Mouse (Mus musculus) thymus, postnatal 0 days (tissue): ENCODE results near the gene Senp7. TPM values are rescaled to one million over a fixed set of nuclear protein-coding genes. Genes with fewer than 3 reads are reported as not detected.
"Not testable (repeated sequence)": the region's sequence is repeated elsewhere in the genome, so short reads cannot be mapped to it uniquely, and the experiment has no call there.

Source experiments
- DNase-seq: peaks from one replicate; pipeline ENCODE4 v3.0.0-alpha.2; 2015; ENCODE audit warnings: low spot score
- microRNA-seq: library from miRNA; unstranded; fragments of <30 nt; microRNA quantifications from one replicate; pipeline ENCODE4, GENCODE M21; 2016; ENCODE audit warnings: borderline number of aligned reads
- polyA plus RNA-seq: library from polyadenylated mRNA; unstranded; fragments of >200 nt; fragmentation: Nextera tagmentation; extraction: Ambion mirVana; gene quantifications from 2 replicates; pipeline ENCODE4 v1.2.1, GENCODE M21; 2015

The Senp7 gene
- polyA plus RNA-seq, 1 experiment from 2014 or later, result 50.0 TPM

GRCm38 (mm10) chr16:56124045-56124444 is 75.9 kb downstream of the Senp7 start:
- no peak for DNase-seq

DNA sequence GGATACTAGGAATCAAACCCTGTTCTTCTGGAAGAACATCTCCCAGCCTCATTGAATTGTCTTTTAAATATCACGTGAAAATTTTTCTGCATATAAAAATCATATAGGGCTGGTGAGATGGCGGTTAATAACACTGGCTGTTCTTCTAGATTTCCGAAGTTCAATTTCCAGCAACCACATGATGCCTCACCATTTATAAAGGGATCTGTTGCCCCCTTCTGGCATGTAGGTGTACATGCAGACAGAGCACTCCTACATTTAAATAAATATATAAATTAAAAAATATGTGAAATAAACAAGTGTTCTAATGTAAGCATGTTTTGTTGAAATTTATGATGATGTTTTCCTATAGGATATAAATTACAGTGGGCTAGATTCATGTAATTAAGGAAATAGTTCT is 83.5 kb downstream of the Senp7 start:
- peak; percentile 45 for DNase-seq

DNA sequence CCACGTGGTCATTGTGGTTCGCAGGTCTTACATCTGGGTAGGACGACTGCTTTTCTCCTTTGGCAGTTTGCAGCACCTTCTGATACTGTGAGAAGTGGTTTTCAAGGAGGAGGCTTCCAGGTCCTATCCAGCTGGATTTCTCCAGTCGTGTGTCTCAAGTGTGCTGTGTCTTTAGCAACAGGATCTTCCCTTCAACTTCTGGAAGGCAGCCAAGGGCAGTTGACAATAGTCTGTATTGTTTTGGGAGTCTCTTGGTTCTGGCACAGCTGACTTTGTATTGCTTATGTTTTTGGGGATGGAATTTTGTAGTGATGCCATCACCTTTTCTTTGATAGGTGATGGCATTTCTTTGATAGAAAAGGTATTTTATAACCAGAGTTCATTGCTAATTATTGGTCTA is 86.0 kb downstream of the Senp7 start:
- no peak for DNase-seq

DNA sequence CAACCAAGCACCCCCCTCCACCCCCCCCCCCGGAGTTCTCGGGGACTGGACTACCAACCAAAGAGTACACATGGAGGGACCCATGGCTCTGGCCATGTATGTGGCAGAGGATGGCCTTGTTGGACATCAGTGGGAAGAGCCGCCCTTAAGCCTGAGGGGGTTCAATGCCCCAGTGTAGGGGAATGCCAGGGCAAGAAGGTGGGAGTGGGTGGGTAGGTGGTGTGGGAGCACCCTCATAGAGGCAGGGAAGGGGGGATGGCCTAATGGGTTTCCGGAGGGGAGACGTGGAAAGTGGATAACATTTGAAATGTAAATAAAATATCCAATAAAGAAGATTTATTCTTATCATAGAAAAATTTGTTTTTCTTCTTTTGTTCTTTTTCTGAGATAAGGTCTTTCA is 89.5 kb downstream of the Senp7 start:
- DNase-seq, result not testable (repeated sequence)

DNA sequence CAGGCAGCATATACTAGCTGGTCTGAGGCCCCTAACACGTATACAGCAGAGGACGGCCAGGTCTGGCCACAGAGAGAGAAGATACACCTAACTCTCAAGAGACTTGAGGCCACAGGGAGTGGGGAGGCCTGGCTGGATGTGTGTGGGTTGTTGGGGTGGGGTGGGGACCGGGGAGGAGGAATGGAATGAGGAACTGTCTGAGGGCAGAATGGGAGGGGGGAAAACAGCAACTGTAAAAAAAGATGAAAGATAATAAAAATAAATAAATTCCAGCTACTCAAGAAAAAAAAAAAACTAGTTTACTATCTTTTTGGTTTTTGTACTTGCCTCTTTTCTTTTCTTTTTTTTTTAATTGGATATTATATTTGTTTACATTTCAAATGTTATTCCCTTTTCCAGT is 91.8 kb downstream of the Senp7 start:
- DNase-seq, result no peak

DNA sequence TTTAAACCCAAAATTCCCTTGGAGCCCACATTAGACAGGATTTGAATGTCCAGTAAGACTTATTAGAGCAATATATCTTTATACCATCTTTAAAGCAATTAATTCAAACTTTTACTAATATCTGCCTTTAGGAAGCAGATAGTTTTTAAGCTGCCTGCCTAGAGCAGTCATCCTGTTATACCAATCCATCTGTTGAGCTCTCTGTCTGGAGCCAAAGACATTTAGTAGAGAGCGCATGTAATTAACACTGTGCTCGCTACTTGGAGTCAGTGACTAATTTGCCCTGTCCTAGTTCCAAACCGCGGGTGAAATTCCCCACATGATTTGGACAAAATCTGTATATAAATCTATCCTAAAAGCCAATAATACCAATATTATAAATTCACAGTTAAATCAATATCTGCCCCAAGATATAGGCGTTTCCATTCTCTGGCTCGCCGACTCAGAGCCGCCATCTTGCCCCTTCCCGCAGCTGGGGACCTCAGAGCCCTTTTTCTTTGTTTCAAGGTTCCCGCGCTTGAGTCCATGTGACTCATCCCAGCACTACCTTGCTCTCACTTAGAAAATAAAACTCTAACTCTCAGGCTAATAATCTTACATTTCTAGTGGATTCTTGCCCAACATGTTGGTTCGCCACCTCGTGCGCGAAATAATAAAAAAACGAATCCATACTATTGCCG is 96.9 kb downstream of the Senp7 start:
- no peak for DNase-seq

DNA sequence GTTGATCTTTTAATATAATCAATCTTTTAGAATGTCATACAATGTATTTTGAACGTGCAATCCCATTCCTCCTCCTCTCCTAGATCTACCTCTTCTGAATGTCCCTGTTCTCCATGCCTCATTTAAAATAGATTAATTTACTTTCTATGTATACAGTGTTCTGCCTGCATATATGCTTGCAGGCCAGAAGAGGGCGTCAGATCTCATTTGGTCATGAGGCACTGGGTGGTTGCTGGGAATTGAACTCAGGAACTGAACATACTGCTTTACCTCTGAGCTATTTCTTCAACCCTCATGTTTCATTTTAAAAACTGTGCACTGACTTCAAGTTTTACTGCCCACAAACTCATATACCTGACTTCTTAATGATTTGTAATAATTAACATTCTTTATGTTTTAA is 99.5 kb downstream of the Senp7 start:
- DNase-seq, result no peak

GRCm38 (mm10) chr16:56163466-56163865 is 115.3 kb downstream of the Senp7 start:
- DNase-seq, result no peak

DNA sequence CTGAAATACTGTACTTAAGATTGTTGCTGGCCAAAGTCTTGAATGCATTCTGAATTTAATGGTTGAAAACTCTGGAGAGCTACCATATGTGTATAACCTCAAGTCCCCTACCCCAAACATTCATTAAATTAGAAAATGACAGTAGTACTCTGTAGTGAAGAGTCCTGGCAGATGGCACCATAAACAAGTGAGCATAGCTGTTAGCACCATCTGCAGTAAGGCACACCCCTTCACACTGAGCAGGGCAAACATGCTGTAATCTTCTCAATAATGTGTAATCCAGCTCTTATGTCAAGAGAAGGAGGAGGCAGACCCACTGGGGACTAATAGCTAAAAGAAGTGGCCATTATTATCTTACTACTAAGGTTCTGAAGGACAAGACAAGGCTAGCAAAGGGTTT is 122.1 kb downstream of the Senp7 start:
- no peak for DNase-seq

DNA sequence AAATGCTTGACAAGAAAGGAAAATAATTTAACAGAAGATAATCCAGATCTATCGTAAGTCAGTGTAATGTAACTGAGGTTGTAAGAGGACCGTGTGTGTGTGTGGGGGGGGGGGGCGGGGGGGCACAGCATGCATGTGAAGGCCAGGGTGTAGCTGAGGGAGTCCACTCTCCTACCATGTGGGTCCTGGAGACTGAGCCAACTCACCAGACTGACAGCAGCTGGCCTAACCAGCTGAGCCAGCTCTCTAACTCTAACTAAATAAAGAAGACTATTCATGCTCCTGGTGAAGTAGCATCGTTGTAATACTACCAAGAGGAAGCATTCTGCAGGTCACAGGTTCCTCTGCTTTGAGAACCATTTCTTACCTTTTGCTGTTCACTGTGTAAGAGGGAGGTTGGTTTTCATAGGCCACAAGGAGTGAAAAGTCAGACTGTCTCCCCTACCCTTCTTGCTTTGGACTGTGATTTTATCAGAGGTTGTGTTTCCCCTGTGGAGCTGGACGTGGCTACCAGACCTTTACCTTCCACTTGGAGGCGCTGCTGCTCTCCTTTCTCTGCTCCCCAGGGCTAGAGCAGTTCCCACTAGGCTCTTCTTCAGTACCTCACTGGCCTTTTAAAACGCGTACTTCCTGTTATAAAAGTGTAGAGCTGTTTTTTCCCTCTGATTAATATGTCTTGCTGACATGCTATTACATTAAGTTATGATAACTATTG is 127.9 kb downstream of the Senp7 start:
- DNase-seq, result no peak

GRCm38 (mm10) chr16:56186863-56187262 is 138.7 kb downstream of the Senp7 start:
- DNase-seq, result no peak

- no peak for DNase-seq
Measured at GRCm38 (mm10) chr16:56188198-56188597, 140.1 kb downstream of the Senp7 start.

DNA sequence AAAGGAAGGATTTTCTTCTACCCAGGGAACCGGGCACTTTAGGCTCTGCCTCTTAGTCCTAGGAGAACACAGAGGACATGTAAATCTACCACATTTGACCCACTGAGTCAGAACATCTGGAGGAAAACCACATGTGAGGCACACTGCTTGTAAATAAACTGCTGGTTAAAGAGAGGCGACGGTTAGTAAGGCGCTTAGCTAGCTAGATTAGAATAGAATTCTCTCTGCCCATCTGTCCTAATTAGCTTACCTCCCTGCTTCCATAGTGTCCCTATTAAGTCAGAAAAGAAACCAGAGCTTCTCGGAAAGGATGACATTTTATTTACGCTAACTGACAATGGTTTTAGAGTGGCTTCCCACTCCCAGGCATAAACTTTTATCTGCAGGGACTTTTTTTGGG is 155.9 kb downstream of the Senp7 start, which contains the start of gene Impg2:
TSS of gene Impg2 (plus strand) at position 263 of the 400 bp plus-strand sequence.
- no peak for DNase-seq

DNA sequence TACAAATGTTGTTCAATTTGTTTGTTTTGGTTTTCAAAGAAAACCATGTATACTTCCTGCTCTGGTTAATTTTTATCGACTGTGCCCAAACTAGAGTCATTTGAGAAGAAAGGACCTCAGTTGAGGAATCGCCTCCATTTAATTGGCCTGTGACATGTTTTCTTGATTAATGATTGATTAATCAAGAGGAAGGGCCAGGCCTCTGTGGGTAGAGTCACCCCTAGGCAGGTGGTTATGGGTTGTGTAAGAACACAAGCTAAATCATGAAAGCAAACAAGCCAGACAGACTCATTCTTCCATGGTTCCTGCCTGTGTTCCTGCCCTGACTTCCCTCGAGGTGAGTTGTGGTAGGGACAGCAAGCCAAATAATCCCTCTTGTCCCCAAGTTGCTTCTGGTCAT is 164.6 kb downstream of the Senp7 start:
- DNase-seq, result no peak

DNA sequence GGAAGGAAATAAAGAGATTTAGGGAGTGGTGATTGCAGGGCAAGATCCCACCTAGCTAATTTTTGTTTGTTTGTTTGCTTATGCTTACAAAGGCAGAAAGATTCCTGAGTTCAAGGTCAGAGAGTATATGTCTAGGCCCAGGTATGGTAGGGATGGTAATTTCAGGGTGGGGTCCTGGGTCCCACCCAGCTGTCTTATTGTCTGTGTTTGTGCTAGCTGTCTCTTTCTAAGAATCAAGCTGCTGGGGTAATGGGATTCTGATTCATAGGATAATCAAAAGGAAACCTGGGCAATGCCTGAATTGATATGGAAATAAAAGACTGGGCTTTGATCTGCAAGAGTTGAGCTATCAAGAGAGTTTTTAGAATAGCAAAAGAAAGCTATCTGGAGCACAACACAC is 179.5 kb downstream of the Senp7 start:
- DNase-seq, result no peak

- no peak for DNase-seq
Measured at GRCm38 (mm10) chr16:56229455-56229854, 181.3 kb downstream of the Senp7 start.

DNA sequence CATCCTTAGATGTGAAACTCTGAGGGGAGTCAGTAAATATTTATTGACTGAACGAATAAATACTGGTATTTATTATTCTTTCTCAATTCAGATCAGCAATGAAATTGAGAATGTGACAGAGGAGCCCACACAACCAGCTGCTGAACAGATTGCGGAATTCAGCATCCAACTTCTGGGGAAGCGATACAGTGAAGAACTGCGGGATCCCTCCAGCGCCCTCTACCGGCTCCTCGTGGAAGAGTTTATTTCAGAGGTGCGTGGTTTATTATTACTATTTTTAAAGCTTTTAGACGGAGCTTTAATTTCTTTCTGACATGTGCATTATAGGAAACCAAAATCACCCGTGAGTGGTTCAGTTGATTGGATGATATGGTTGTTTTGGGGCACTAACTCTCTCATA is 183.2 kb downstream of the Senp7 start:
- DNase-seq, result no peak

DNA sequence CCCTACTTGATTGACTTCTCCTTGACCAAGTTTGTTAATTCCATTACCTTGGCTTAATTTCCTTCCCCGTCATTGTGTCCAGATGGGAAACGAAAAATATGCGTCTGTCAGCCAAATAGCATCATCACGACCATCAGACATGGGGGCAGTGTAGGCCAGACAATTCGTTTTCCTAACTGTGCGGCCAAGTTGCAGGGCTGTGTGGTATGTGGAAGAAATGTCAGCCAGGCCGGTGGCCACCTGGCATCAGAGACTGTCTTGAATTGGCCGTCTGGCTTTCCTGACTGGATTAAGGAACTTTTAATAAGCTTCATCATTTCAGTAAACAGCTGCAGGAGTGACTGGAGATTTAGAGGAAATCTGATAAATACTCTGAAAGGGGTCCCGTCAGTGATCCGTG is 184.6 kb downstream of the Senp7 start:
- no peak for DNase-seq

Small RNA genes within 50 kb of the gene (microRNA-seq; reads per million reads assigned to microRNA genes)
- gene Gm24047, result not detected

Other genes starting within 250 kb of the Senp7 start
- gene Nfkbiz, start 209.4 kb upstream of the Senp7 start, polyA plus RNA-seq, result 6.0 and 6.3 TPM in 2 replicates
- gene Nxpe3, start 153.1 kb upstream of the Senp7 start, polyA plus RNA-seq, result 1.8 and 2.2 TPM in 2 replicates
- 46.4 and 52.7 TPM in 2 replicates for gene Cep97, start 113.5 kb upstream of the Senp7 start, polyA plus RNA-seq
- 1,051 and 1,112 TPM in 2 replicates for gene Rpl24, start 82.1 kb upstream of the Senp7 start, polyA plus RNA-seq
- gene Zbtb11, start 74.5 kb upstream of the Senp7 start, polyA plus RNA-seq, result 15.6 and 20.2 TPM in 2 replicates
- 159 and 168 TPM in 2 replicates for gene Pcnp, start 18.6 kb upstream of the Senp7 start, polyA plus RNA-seq
- 40.1 and 41.0 TPM in 2 replicates for gene Trmt10c, start 10.5 kb upstream of the Senp7 start, polyA plus RNA-seq
- 0.25 and 0.37 TPM in 2 replicates for gene Impg2, start 156.0 kb downstream of the Senp7 start, polyA plus RNA-seq